Mouse (Mus musculus): Measurements from ENCODE around the gene Cfap20. TPM values are rescaled to one million over a fixed set of nuclear protein-coding genes. Genes with fewer than 3 reads are reported as not detected.

Gene Cfap20
- total and polyA plus RNA-seq, 2 experiments from 2014 or later, result 72.3 to 127 TPM

GRCm38 (mm10) chr8:95424682-95425081, 10.0 kb downstream of the Cfap20 start:
- Histone ChIP-seq H3K4me1 (ENCODE audit: insufficient read depth, low read length) (peaks cover 25% of the 10 kb centered on the region), H3K4me3 (ENCODE audit: low read length) (no peak overlapping the region), H3K36me3 (ENCODE audit: insufficient read depth, low read length) (peaks cover 29% of the 10 kb centered on the region), H3K27me3 (ENCODE audit: insufficient read depth, low read length) (no peaks in the 10 kb centered on the region), H3K9ac (replicated peaks; ENCODE audit: low read length) (no peak overlapping the region), H3K4me2 (ENCODE audit: low read depth, low read length) (no peak overlapping the region), H3K9me3 (ENCODE audit: low read length) (no peaks in the 10 kb centered on the region), H3K27ac (no peak overlapping the region)
- DNase-seq (ENCODE audit: low spot score) (no peak), ATAC-seq (no peak)
- no peak for TF ChIP-seq CTCF (IDR thresholded peaks at IDR 0.05; ENCODE audit: low read depth)
- WGBS, result 86% methylated on average over 7 of the region's 7 CpGs

GRCm38 (mm10) chr8:95422193-95422810, 12.4 kb downstream of the Cfap20 start:
- TF ChIP-seq CTCF (IDR thresholded peaks at IDR 0.05; ENCODE audit: low read depth), result no peak
- peaks cover 39% of the 10 kb centered on the region for H3K36me3 ChIP-seq (ENCODE audit: insufficient read depth, low read length)

GRCm38 (mm10) chr8:95411309-95411972, 23.2 kb downstream of the Cfap20 start:
- H3K4me1 ChIP-seq (ENCODE audit: insufficient read depth, low read length), result no peaks in the 10 kb centered on the region
- DNase-seq (ENCODE audit: low spot score) (peak; percentile 38), ATAC-seq (peak; percentile 79)
- H3K9ac ChIP-seq (replicated peaks; ENCODE audit: low read length), result no peak overlapping the region
- peak overlapping the region; percentile 28; the same call in 1 of the 2 replicates for H3K27ac ChIP-seq
- no peaks in the 10 kb centered on the region for H3K36me3 ChIP-seq (ENCODE audit: insufficient read depth, low read length)
- H3K4me2 ChIP-seq (ENCODE audit: low read depth, low read length), result no peak overlapping the region
- WGBS, result 40% methylated on average over 10 of the region's 10 CpGs
- TF ChIP-seq CTCF (IDR thresholded peaks at IDR 0.05; ENCODE audit: low read depth), result no peak
- H3K9me3 ChIP-seq (ENCODE audit: low read length), result no peaks in the 10 kb centered on the region
- no peak overlapping the region for H3K4me3 ChIP-seq (ENCODE audit: low read length)
- no peaks in the 10 kb centered on the region for H3K27me3 ChIP-seq (ENCODE audit: insufficient read depth, low read length)

More at GRCm38 (mm10) chr8:95422193-95422810, 12.4 kb downstream of the Cfap20 start:
- Histone ChIP-seq H3K27me3 (ENCODE audit: insufficient read depth, low read length) (no peaks in the 10 kb centered on the region), H3K9ac (replicated peaks; ENCODE audit: low read length) (no peak overlapping the region), H3K4me2 (ENCODE audit: low read depth, low read length) (no peak overlapping the region), H3K9me3 (ENCODE audit: low read length) (no peaks in the 10 kb centered on the region), H3K27ac (no peak overlapping the region), H3K4me3 (ENCODE audit: low read length) (no peak overlapping the region), H3K4me1 (ENCODE audit: insufficient read depth, low read length) (peaks cover 8% of the 10 kb centered on the region)
- WGBS, result 87% methylated on average over 14 of the region's 14 CpGs
- no peak for DNase-seq (ENCODE audit: low spot score)
- no peak for ATAC-seq

GRCm38 (mm10) chr8:95409518-95409917, 25.2 kb downstream of the Cfap20 start:
- 72% methylated on average over 5 of the region's 5 CpGs for WGBS

GRCm38 (mm10) chr8:95401091-95401490, 33.6 kb downstream of the Cfap20 start:
- WGBS, result 60% methylated on average over 7 of the region's 7 CpGs
- no peak for TF ChIP-seq CTCF (IDR thresholded peaks at IDR 0.05; ENCODE audit: low read depth)
- Histone ChIP-seq H3K36me3 (ENCODE audit: insufficient read depth, low read length) (no peaks in the 10 kb centered on the region), H3K27ac (no peak overlapping the region), H3K27me3 (ENCODE audit: insufficient read depth, low read length) (no peaks in the 10 kb centered on the region), H3K4me2 (ENCODE audit: low read depth, low read length) (no peak overlapping the region), H3K4me1 (ENCODE audit: insufficient read depth, low read length) (no peaks in the 10 kb centered on the region), H3K9me3 (ENCODE audit: low read length) (no peaks in the 10 kb centered on the region), H3K4me3 (ENCODE audit: low read length) (no peak overlapping the region), H3K9ac (replicated peaks; ENCODE audit: low read length) (no peak overlapping the region)
- ATAC-seq (no peak), DNase-seq (ENCODE audit: low spot score) (no peak)

More at GRCm38 (mm10) chr8:95409518-95409917, 25.2 kb downstream of the Cfap20 start:
- Histone ChIP-seq H3K4me2 (ENCODE audit: low read depth, low read length) (no peak overlapping the region), H3K9me3 (ENCODE audit: low read length) (no peaks in the 10 kb centered on the region), H3K36me3 (ENCODE audit: insufficient read depth, low read length) (no peaks in the 10 kb centered on the region), H3K27me3 (ENCODE audit: insufficient read depth, low read length) (no peaks in the 10 kb centered on the region), H3K9ac (replicated peaks; ENCODE audit: low read length) (no peak overlapping the region), H3K27ac (no peak overlapping the region), H3K4me3 (ENCODE audit: low read length) (no peak overlapping the region), H3K4me1 (ENCODE audit: insufficient read depth, low read length) (no peaks in the 10 kb centered on the region)
- DNase-seq (ENCODE audit: low spot score) (no peak), ATAC-seq (no peak)
- no peak for TF ChIP-seq CTCF (IDR thresholded peaks at IDR 0.05; ENCODE audit: low read depth)

GRCm38 (mm10) chr8:95399131-95399530, 35.5 kb downstream of the Cfap20 start:
- Histone ChIP-seq H3K9ac (replicated peaks; ENCODE audit: low read length) (no peak overlapping the region), H3K4me2 (ENCODE audit: low read depth, low read length) (no peak overlapping the region), H3K9me3 (ENCODE audit: low read length) (no peaks in the 10 kb centered on the region), H3K4me3 (ENCODE audit: low read length) (no peak overlapping the region), H3K27ac (no peak overlapping the region), H3K4me1 (ENCODE audit: insufficient read depth, low read length) (no peaks in the 10 kb centered on the region), H3K36me3 (ENCODE audit: insufficient read depth, low read length) (no peaks in the 10 kb centered on the region), H3K27me3 (ENCODE audit: insufficient read depth, low read length) (no peaks in the 10 kb centered on the region)
- no peak for ATAC-seq
- TF ChIP-seq CTCF (IDR thresholded peaks at IDR 0.05; ENCODE audit: low read depth), result no peak
- no peak for DNase-seq (ENCODE audit: low spot score)
- 82% methylated on average over 9 of the region's 9 CpGs for WGBS

- TF ChIP-seq CTCF (IDR thresholded peaks at IDR 0.05; ENCODE audit: low read depth), result no peak
- H3K27me3 ChIP-seq (ENCODE audit: insufficient read depth, low read length), result no peaks in the 10 kb centered on the region
Observed at GRCm38 (mm10) chr8:95397201-95397600, 37.5 kb downstream of the Cfap20 start.

More at GRCm38 (mm10) chr8:95397201-95397600, 37.5 kb downstream of the Cfap20 start:
- H3K4me1 ChIP-seq (ENCODE audit: insufficient read depth, low read length), result no peaks in the 10 kb centered on the region
- DNase-seq (ENCODE audit: low spot score) (no peak), ATAC-seq (peak; percentile 38; the same call in 1 of the 2 replicates)
- H3K36me3 ChIP-seq (ENCODE audit: insufficient read depth, low read length), result no peaks in the 10 kb centered on the region
- no peaks in the 10 kb centered on the region for H3K9me3 ChIP-seq (ENCODE audit: low read length)
- H3K9ac ChIP-seq (replicated peaks; ENCODE audit: low read length), result no peak overlapping the region
- WGBS, result 36% methylated on average over 5 of the region's 5 CpGs
- no peak overlapping the region for H3K4me2 ChIP-seq (ENCODE audit: low read depth, low read length)
- no peak overlapping the region for H3K27ac ChIP-seq
- no peak overlapping the region for H3K4me3 ChIP-seq (ENCODE audit: low read length)

Data from hindbrain, postnatal 0 days (tissue).